Mouse (Mus musculus): Measurements from ENCODE around the gene Soat2. TPM values are rescaled to one million over a fixed set of nuclear protein-coding genes. Genes with fewer than 3 reads are reported as not detected.
"Not testable (repeated sequence)": the region's sequence is repeated elsewhere in the genome, so short reads cannot be mapped to it uniquely, and the experiment has no call there.

The Soat2 gene
- total RNA-seq, 2 experiments from 2014 or later, result 0.26 TPM; not detected in 1

DNA sequence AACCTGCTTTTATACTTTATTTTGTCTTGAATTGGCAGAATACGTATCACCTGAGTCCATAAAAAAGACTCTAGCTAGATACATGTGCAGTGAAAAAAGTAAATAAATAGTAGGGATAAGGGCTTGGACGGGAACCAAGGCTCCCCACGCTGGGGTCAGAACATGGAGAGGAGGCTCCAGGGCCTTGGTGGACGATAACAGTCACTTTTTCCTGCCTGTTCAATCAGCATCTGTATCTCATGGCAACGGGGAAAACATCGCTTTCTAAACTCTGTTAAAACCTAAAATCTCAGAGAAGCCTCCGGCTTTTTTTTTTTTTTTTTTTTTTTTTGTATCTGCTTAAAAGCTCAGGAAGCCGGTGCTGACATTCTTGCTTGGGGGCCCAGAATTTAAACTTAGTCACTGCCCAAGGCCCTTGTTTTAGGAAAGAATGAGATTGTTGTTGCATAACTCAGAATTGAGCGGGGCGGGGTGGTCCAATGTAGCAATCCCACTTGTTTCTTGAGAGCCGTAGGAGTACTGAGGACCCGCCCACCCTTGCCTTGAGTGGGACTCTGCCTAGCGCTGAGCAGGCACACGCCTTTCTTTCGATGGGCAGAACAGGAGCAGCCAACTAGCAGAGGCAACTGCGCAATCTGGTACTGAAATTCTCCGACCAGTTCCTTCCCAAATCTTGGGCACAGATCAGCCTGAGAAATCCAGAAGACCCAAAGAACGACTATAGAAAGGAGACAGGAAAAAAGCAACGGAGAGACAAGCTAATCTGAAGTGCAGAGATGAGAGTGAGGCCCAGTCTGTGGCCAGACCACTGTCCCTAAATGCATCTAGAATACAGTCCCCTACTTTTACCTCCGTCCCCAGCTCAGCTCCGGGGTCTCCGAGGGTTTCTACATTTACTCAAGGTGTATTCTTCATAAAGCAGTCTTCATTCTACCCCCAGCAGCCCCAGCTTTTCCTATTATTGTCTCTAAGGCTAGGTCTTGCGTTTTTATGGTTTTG, 7.1 kb upstream of the Soat2 start:
- DNase-seq (ENCODE audit: extremely low spot score in 1 of 2, low spot score in 2 of 2), result peak in 1 of 2 experiments; percentile 32
- intact Hi-C loops (cut with DNase I), result loop anchor here (2.0 kb wide), 1 partner anchor 34 kb away; no protein-coding TSS in a partner anchor
- no peak for TF ChIP-seq CTCF (IDR thresholded peaks at IDR 0.05)
- H3K27ac ChIP-seq, result peak overlapping the region; percentile 94
- peak overlapping the region; percentile 48 for H3K4me3 ChIP-seq

DNA sequence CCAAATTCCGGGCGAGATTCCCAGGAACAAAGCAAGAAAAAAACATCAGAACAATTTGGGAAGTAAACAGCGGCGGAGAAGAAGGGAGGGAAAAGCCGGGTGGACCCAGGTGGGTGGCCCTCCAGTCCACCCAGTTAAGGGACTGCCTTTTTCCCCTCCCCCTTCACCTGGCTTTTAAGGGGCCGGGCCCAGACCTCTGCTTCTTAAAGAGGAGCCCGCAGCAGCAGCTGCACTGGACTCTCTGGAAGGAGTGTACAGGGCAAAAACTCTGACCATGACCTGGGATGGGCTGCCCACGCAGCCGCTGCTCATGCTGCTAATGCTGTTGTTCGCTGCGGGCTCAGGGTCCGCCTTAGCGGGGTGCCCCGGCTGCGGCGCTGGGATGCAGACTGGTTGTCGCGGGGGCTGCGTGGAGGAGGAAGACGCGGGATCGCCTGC, 6.0 kb upstream of the Soat2 start, which contains the start of gene Igfbp6:
Gene Igfbp6, plus strand, starts transcription at position 89 of the 438 bp plus-strand sequence.
- peak within 1 kb of the TSS; percentile 94 for H3K27ac ChIP-seq
- no peak for TF ChIP-seq CTCF (IDR thresholded peaks at IDR 0.05)
- H3K4me3 ChIP-seq, result peak within 1 kb of the TSS; percentile 48
- intact Hi-C loops (cut with DNase I), result no loop called here
- peak in 1 of 2 experiments; percentile 44 for DNase-seq (ENCODE audit: extremely low spot score in 1 of 2, low spot score in 2 of 2)

DNA sequence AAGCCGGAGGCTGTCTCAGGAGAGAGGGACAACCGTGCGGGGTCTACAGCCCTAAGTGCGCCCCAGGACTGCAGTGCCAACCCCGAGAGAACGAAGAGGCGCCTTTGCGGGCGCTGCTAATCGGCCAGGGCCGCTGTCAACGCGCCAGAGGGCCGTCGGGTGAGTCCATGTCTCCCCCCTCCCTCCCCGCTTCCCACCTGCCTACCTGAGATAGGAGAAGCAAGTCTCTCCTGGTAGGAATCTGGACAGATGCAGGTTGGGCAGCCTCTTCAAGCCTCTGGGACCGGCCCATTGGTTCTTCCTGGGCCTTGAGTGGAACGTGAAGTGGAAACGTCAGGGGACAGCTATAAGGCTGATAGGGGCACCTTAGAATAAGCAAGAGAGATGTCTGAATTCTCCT, 5.6 kb upstream of the Soat2 start:
- Histone ChIP-seq H3K4me3 (peak overlapping the region; percentile 48), H3K27ac (peak overlapping the region; percentile 94)
- no peak for DNase-seq (ENCODE audit: extremely low spot score in 1 of 2, low spot score in 2 of 2)
- TF ChIP-seq CTCF (IDR thresholded peaks at IDR 0.05), result no peak
- intact Hi-C loops (cut with DNase I), result no loop called here

GRCm38 (mm10) chr15:102145330-102145729, 5.0 kb upstream of the Soat2 start:
- DNase-seq (ENCODE audit: extremely low spot score in 1 of 2, low spot score in 2 of 2), result peak; percentile 64 to 65
- peak overlapping the region; percentile 94 for H3K27ac ChIP-seq
- H3K4me3 ChIP-seq, result peak overlapping the region; percentile 48
- TF ChIP-seq CTCF (IDR thresholded peaks at IDR 0.05), result no peak
- intact Hi-C loops (cut with DNase I), result no loop called here

DNA sequence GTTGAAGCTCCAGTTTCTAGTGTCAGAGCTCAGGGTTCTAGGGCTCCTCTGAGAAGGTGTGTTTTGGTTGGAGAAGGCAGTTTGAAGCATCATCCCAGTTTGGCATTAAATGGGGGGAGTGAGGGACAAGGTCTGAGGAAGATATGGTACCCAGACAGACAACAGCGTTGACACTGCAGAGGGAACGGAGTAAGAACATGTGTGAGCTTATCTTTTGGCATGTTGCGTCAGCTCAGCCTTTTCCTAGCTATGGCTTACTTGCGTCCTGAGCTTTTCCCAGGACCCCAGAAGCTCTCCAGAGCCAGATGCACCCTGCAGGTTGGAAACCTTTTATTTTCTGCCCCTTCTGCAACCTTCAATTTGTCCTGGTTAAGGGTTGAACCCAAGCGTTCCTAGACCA, 4.2 kb upstream of the Soat2 start:
- Histone ChIP-seq H3K4me3 (no peak overlapping the region; the same call in 1 of the 2 replicates), H3K27ac (no peak overlapping the region; the same call in 1 of the 2 replicates)
- intact Hi-C loops (cut with DNase I), result loop anchor here (2.0 kb wide), 1 partner anchor 157 kb away; no protein-coding TSS in a partner anchor
- no peak for DNase-seq (ENCODE audit: extremely low spot score in 1 of 2, low spot score in 2 of 2)
- TF ChIP-seq CTCF (IDR thresholded peaks at IDR 0.05), result no peak

DNA sequence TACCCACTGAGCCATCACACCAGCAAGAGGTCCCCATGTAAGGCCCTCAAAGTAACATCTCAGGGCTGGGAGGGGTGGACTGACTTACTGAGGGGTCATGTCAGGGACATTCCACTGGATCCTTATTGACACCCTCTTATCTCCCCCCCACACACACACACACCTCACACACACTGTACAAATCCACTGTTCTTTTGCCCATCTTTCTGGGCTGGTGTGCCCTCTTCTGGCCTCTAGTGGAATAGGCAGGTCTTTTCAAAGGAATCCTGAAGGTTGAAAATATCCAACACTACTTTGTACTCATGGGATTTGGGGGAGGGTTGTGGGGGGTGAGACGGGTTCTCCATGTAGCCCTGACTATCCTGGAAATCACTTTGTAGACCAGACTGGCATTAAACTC, 3.4 kb upstream of the Soat2 start:
- peak in 1 of 2 experiments; percentile 51 for DNase-seq (ENCODE audit: extremely low spot score in 1 of 2, low spot score in 2 of 2)
- peak; percentile 68 for TF ChIP-seq CTCF (IDR thresholded peaks at IDR 0.05)
- Histone ChIP-seq H3K4me3 (no peak overlapping the region), H3K27ac (no peak overlapping the region)
- intact Hi-C loops (cut with DNase I), result loop anchor here (2.0 kb wide), 1 partner anchor 158 kb away; no protein-coding TSS in a partner anchor

DNA sequence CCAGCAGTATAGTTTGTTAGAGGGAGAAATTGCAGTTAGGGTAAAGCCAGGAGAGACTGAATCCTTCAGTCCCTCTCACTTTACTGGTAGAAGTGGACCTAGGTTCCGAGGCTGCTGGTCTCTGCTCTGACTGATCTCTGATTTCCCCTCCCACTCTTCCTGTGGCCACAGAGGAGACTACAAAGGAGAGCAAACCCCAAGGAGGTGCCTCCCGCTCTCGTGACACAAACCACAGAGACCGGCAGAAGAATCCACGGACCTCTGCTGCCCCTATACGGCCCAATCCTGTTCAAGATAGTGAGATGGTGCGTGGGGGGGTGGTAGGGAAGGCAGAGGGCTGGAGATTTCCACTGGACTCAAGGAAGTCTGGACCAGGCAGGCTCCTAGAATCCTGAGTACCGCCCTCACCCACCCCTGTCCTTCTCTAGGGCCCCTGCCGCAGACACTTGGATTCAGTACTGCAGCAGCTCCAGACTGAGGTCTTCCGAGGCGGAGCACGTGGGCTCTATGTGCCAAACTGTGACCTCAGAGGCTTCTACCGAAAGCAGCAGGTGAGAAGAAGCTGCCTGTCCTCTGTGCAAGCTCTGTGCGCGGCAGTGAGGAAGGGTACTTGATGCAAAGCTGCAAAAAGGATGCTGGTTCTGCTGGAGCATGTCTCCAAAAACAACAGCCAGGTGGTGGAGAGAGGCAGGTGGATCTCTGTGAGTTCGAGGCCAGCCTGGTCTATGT, 2.5 kb upstream of the Soat2 start:
- no peak for DNase-seq (ENCODE audit: extremely low spot score in 1 of 2, low spot score in 2 of 2)
- intact Hi-C loops (cut with DNase I), result loop anchor here (2.0 kb wide), 1 partner anchor 159 kb away; no protein-coding TSS in a partner anchor
- no peak overlapping the region for H3K4me3 ChIP-seq
- TF ChIP-seq CTCF (IDR thresholded peaks at IDR 0.05), result no peak
- H3K27ac ChIP-seq, result no peak overlapping the region

GRCm38 (mm10) chr15:102149561-102149960, 765 bp upstream of the Soat2 start:
- DNase-seq (ENCODE audit: extremely low spot score in 1 of 2, low spot score in 2 of 2), result no peak
- no peak for TF ChIP-seq CTCF (IDR thresholded peaks at IDR 0.05)
- intact Hi-C loops (cut with DNase I), result no loop called here
- no peak overlapping the region for H3K27ac ChIP-seq
- no peak overlapping the region for H3K4me3 ChIP-seq

DNA sequence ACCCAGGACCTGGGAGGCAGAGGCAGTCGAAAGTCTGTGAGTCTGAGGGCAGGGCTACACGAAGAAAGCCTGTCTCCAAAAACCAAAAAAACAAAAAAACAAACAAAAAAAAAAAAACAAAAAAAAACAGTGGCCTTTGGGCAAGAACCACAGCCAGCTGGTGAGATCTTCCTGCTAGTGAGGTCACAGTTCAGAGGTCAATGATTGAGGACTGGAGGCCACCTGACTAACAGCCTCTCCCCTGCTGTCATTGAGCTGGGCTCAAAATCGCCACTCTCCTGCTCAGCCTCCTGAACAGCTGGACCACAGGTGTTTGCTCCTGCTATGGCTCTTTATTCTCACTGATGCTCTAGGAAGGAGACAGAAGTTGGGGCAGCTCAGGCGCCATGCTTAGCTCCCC, 2.3 kb downstream of the Soat2 start:
- Histone ChIP-seq H3K4me3 (no peak overlapping the region), H3K27ac (no peak overlapping the region)
- DNase-seq (ENCODE audit: extremely low spot score in 1 of 2, low spot score in 2 of 2), result no peak
- TF ChIP-seq CTCF (IDR thresholded peaks at IDR 0.05), result no peak
- intact Hi-C loops (cut with DNase I), result no loop called here

DNA sequence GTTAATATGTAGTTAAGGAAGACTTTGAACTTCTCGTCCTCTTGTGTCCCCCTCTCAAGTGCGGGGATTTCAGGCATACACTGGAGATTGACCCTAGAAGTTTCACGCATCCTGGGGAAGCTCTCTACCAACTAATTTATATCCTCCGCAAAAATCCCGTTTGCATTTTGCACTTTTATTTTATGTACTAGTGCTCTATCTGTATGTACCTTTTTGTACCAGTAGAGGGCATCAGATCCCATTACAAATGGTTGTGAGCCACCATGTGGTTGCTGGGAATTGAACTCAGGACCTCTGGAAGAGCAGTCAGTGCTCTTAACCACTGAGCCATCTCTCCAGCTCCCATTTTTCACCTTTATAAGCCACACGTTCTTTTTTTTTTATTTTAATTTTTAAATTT, 4.7 kb downstream of the Soat2 start:
- H3K4me3 ChIP-seq; intact Hi-C loops (cut with DNase I); H3K27ac ChIP-seq; DNase-seq (ENCODE audit: extremely low spot score in 1 of 2, low spot score in 2 of 2): not testable (repeated sequence)
- peak; percentile 3; the same call in 1 of the 2 replicates for TF ChIP-seq CTCF (IDR thresholded peaks at IDR 0.05)

GRCm38 (mm10) chr15:102156836-102157235, 6.5 kb downstream of the Soat2 start:
- intact Hi-C loops (cut with DNase I), result no loop called here
- Histone ChIP-seq H3K4me3 (no peak overlapping the region), H3K27ac (no peak overlapping the region)
- TF ChIP-seq CTCF (IDR thresholded peaks at IDR 0.05), result no peak
- no peak for DNase-seq (ENCODE audit: extremely low spot score in 1 of 2, low spot score in 2 of 2)

Data from left cerebral cortex, adult 2 months (tissue).